ENCODE assay signal across 8 mouse cellular contexts in the genomic region with DNA sequence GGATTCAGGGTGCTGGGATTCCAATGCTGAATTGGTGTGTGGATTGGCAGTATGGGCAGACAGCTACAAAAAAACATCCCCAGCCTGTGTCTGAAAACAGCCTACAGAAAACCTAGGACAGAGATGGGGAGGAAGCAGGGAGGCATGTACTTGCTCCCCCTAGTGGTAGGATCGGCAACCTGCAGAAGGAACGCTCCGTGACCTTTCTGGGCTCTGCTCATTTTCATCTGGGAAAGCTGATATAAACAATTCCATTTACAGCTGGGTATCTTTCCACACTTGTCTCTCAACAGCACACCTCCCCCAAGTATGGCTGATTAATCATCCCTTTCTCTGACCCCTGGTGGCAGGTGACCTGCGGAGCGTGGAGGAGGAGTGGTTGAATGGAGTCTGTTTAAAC. TPM values are rescaled to one million over a fixed set of nuclear protein-coding genes. Genes with fewer than 3 reads are reported as not detected.
DNase-seq lines count a peak whose midpoint lies in the region; ATAC-seq and TF ChIP-seq lines count a peak whose summit lies in the region.
"Had no signal": no experiment of that assay in that cellular context is flagged by ENCODE, and none has a peak within 500 bp of the region (broad histone marks: within the 10 kb centered on the region; RNA-seq: fewer than 3 reads in every experiment).

No protein-coding gene starts in this region.

- peaks cover 0 to 5% of the 10 kb centered on the region in 2 experiments; a peak in 3 of 4 replicates for H3K27me3 ChIP-seq in MEL (ENCODE audit: control insufficient read depth in 1 of 2, insufficient read depth in 2 of 2, low read length in 2 of 2)
- H3K27me3 ChIP-seq: midbrain, embryonic 12.5 days had no signal

- H3K79me2 ChIP-seq in MEL (ENCODE audit: control insufficient read depth, insufficient read depth, low read length, poor library complexity): no peaks in the 10 kb centered on the region

- H3K4me1 ChIP-seq in MEL (ENCODE audit: control insufficient read depth in 1 of 2, insufficient read depth in 2 of 2, low read length in 2 of 2): peaks cover 2 to 12% of the 10 kb centered on the region in 2 experiments; a peak in 2 of 4 replicates
- H3K4me1 ChIP-seq in bone marrow, adult 2 months (ENCODE audit: control insufficient read depth, insufficient read depth, low read length): peaks cover 2% of the 10 kb centered on the region; the same call in 1 of the 2 replicates
- H3K4me1 ChIP-seq: midbrain, embryonic 12.5 days had no signal

- TF ChIP-seq CTCF in MEL (IDR thresholded peaks at IDR 0.05 in 2 of 3, conservative IDR thresholded peaks at IDR 0.05 in 1 of 3; ENCODE audit: control insufficient read depth in 1 of 3, insufficient read depth in 1 of 3, low read depth in 2 of 3, low read length in 3 of 3, poor library complexity in 1 of 3, severe bottlenecking in 1 of 3): peak; percentile 97 to 100 (median 99)
- peak; percentile 98 for TF ChIP-seq CTCF in bone marrow, adult 2 months (IDR thresholded peaks at IDR 0.05; ENCODE audit: control insufficient read depth, insufficient read depth, low read length)

- no peak for TF ChIP-seq EP300 in MEL (IDR thresholded peaks at IDR 0.05; ENCODE audit: low read depth in 1 of 2, low read length in 2 of 2)

- no peak overlapping the region for H3K27ac ChIP-seq in MEL (ENCODE audit: control insufficient read depth, low read depth, low read length)
- H3K27ac ChIP-seq in bone marrow, adult 2 months (ENCODE audit: control insufficient read depth, insufficient read depth, low read depth, low read length, poor library complexity): no peak overlapping the region
- H3K27ac ChIP-seq: midbrain, embryonic 12.5 days had no signal

- ATAC-seq in erythroid progenitor cell, adult 5-6 weeks (replicated peaks; ENCODE audit: low FRiP score, poor library complexity, severe bottlenecking): peak; percentile 90

- peak overlapping the region; percentile 1 to 49; a peak in 3 of 4 replicates for H3K4me3 ChIP-seq in MEL (ENCODE audit: control insufficient read depth in 1 of 2, insufficient read depth in 1 of 2, low read depth in 2 of 2, low read length in 2 of 2)
- no peak overlapping the region for H3K4me3 ChIP-seq in bone marrow, adult 2 months (replicated peaks; ENCODE audit: control insufficient read depth, low read depth, low read length)
- H3K4me3 ChIP-seq: midbrain, embryonic 12.5 days had no signal

- WGBS in bone marrow, adult 2 months: 27% methylated on average over 5 of the region's 5 CpGs

- peak; percentile 87 for DNase-seq in MEL (ENCODE audit: low read depth, low spot score)
- peak; percentile 76 to 80 for DNase-seq in heart, postnatal 14 days
- DNase-seq in layer of hippocampus, adult 9-11 months: peak; percentile 43
- peak; percentile 87 for DNase-seq in lung, postnatal 10 days
- DNase-seq in right cerebral cortex, postnatal 4 days: peak; percentile 36

- intact Hi-C loops in heart, postnatal 14 days (cut with DNase I): loop anchor here (1.0 to 10.0 kb wide), 3 partner anchors 25 to 271 kb away; no protein-coding TSS in a partner anchor

- no peak for TF ChIP-seq POLR2A in MEL (IDR thresholded peaks at IDR 0.05; ENCODE audit: control insufficient read depth in 1 of 2, insufficient read depth in 1 of 2, low read depth in 1 of 2, low read length in 2 of 2, poor library complexity in 1 of 2)
- no peak for TF ChIP-seq POLR2A in bone marrow, adult 2 months (IDR thresholded peaks at IDR 0.05; ENCODE audit: borderline replicate concordance, control insufficient read depth, low read depth, low read length)

- peaks cover 0 to 6% of the 10 kb centered on the region in 2 experiments; a peak in 1 of 4 replicates for H3K36me3 ChIP-seq in MEL (ENCODE audit: control insufficient read depth in 1 of 2, insufficient read depth in 2 of 2, low read length in 2 of 2)
- H3K36me3 ChIP-seq: midbrain, embryonic 12.5 days had no signal

- no peaks in the 10 kb centered on the region for H3K9me3 ChIP-seq in MEL (replicated peaks; ENCODE audit: insufficient read depth, low read length)
- H3K9me3 ChIP-seq: midbrain, embryonic 12.5 days had no signal

- H3K9ac ChIP-seq in MEL (ENCODE audit: control insufficient read depth, low read depth, low read length, poor library complexity, severe bottlenecking): peak overlapping the region; percentile 54
- H3K9ac ChIP-seq: midbrain, embryonic 12.5 days had no signal

- peak; percentile 89 for TF ChIP-seq RAD21 in MEL (IDR thresholded peaks at IDR 0.05; ENCODE audit: low read depth, low read length)

TF ChIP-seq in MEL, 35 proteins besides CTCF, POLR2A, EP300 and RAD21:
- TF ChIP-seq POLR2AphosphoS5 (IDR thresholded peaks at IDR 0.05; ENCODE audit: borderline replicate concordance, low read depth, low read length): no peak
- no peak for TF ChIP-seq NRF1 (IDR thresholded peaks at IDR 0.05; ENCODE audit: insufficient read depth, low read depth, low read length, poor library complexity, severe bottlenecking)
- TF ChIP-seq MXI1 (IDR thresholded peaks at IDR 0.05; ENCODE audit: low read depth, low read length): no peak
- peak; percentile 27; the same call in 1 of the 2 replicates for TF ChIP-seq ZNF384 (IDR thresholded peaks at IDR 0.05; ENCODE audit: low read depth, low read length)
- TF ChIP-seq ZC3H11A (IDR thresholded peaks at IDR 0.05; ENCODE audit: low read depth, low read length): peak; percentile 83
- TF ChIP-seq MAZ (IDR thresholded peaks at IDR 0.05; ENCODE audit: low read depth, low read length): peak; percentile 40; the same call in 1 of the 2 replicates
- peak; percentile 98 for TF ChIP-seq SMC3 (IDR thresholded peaks at IDR 0.05; ENCODE audit: low read depth, low read length)
- TF ChIP-seq MEF2A (IDR thresholded peaks at IDR 0.05; ENCODE audit: extremely low read depth, insufficient replicate concordance, low read depth, low read length, poor library complexity, severe bottlenecking): no peak
- TF ChIP-seq UBTF (IDR thresholded peaks at IDR 0.05; ENCODE audit: borderline replicate concordance, insufficient read depth, low read depth, low read length): no peak
TF ChIP-seq in MEL: peak in this region for 4.

RNA-seq across cellular contexts. Expression of a gene that starts 26.2 kb away (rescaled TPM):
- 0.49 and 1.1 TPM in 2 replicates for total RNA-seq in MEL (2012; rRNA removed)
- 1 to 10 TPM in 1 of 2 experiments, not detected in 1; 1.1 TPM for polyA plus RNA-seq in MEL (2012; ENCODE audit: insufficient read depth in 1 of 2, insufficient read length in 2 of 2, low read depth in 1 of 2, low replicate concordance in 2 of 2, missing spikeins in 1 of 2)
- polyA plus RNA-seq in bone marrow, adult 2 months (2011; ENCODE audit: insufficient read depth, insufficient read length, low replicate concordance, missing spikeins): 5.2 and 7.0 TPM in 2 replicates
- 6.5 and 12.6 TPM in 2 replicates for total RNA-seq in erythroid progenitor cell, adult 5-6 weeks (2015; ENCODE audit: low replicate concordance)
- 5.9 and 6.8 TPM in 2 replicates for total RNA-seq in erythroid progenitor cell, adult 5-6 weeks (2017; ENCODE audit: low replicate concordance)
- total RNA-seq in heart, postnatal 14 days (2021): 1 to 10 TPM; 6.9 to 7.0 TPM

RNA-seq across cellular contexts. Expression of a gene that starts 26.3 kb away (rescaled TPM):
- 2.9 and 3.7 TPM in 2 replicates for total RNA-seq in MEL (2012; rRNA removed)
- polyA plus RNA-seq in MEL (2012; ENCODE audit: insufficient read depth in 1 of 2, insufficient read length in 2 of 2, low read depth in 1 of 2, low replicate concordance in 2 of 2, missing spikeins in 1 of 2): 1 to 10 TPM in 1 of 2 experiments, not detected in 1; 3.6 TPM
- 28.7 and 39.5 TPM in 2 replicates for polyA plus RNA-seq in bone marrow, adult 2 months (2011; ENCODE audit: insufficient read depth, insufficient read length, low replicate concordance, missing spikeins)
- 16.8 and 27.4 TPM in 2 replicates for total RNA-seq in erythroid progenitor cell, adult 5-6 weeks (2015; ENCODE audit: low replicate concordance)
- total RNA-seq in erythroid progenitor cell, adult 5-6 weeks (2017; ENCODE audit: low replicate concordance): 17.1 and 20.9 TPM in 2 replicates
- 1 to 10 TPM; 3.8 to 4.8 TPM for total RNA-seq in heart, postnatal 14 days (2021)

RNA-seq across cellular contexts. Expression of a gene that starts 48.9 kb away (rescaled TPM):
- not detected in 2 replicates for total RNA-seq in MEL (2012; rRNA removed)
- polyA plus RNA-seq in MEL (2012; ENCODE audit: insufficient read depth in 1 of 2, insufficient read length in 2 of 2, low read depth in 1 of 2, low replicate concordance in 2 of 2, missing spikeins in 1 of 2): not detected
- polyA plus RNA-seq in bone marrow, adult 2 months (2011; ENCODE audit: insufficient read depth, insufficient read length, low replicate concordance, missing spikeins): 5.9 and 21.1 TPM in 2 replicates
- total RNA-seq in erythroid progenitor cell, adult 5-6 weeks (2015; ENCODE audit: low replicate concordance): 4.3 and 10.9 TPM in 2 replicates
- 2.7 and 9.5 TPM in 2 replicates for total RNA-seq in erythroid progenitor cell, adult 5-6 weeks (2017; ENCODE audit: low replicate concordance)
- total RNA-seq in heart, postnatal 14 days (2021): not detected

RNA-seq across cellular contexts. Expression of a gene that starts 54.2 kb away (rescaled TPM):
- total RNA-seq in MEL (2012; rRNA removed): 187 TPM in 2 replicates
- 100 to 1,000 TPM in 1 of 2 experiments, not detected in 1; 144 TPM for polyA plus RNA-seq in MEL (2012; ENCODE audit: insufficient read depth in 1 of 2, insufficient read length in 2 of 2, low read depth in 1 of 2, low replicate concordance in 2 of 2, missing spikeins in 1 of 2)
- 22.8 and 28.3 TPM in 2 replicates for polyA plus RNA-seq in bone marrow, adult 2 months (2011; ENCODE audit: insufficient read depth, insufficient read length, low replicate concordance, missing spikeins)
- total RNA-seq in erythroid progenitor cell, adult 5-6 weeks (2015; ENCODE audit: low replicate concordance): 12.6 and 15.9 TPM in 2 replicates
- 10.7 and 21.6 TPM in 2 replicates for total RNA-seq in erythroid progenitor cell, adult 5-6 weeks (2017; ENCODE audit: low replicate concordance)
- 10 to 100 TPM; 47.1 to 49.9 TPM for total RNA-seq in heart, postnatal 14 days (2021)

RNA-seq across cellular contexts. Expression of a gene that starts 57.3 kb away (rescaled TPM):
- total RNA-seq in MEL (2012; rRNA removed): 68.7 and 71.9 TPM in 2 replicates
- 10 to 100 TPM; 46.5 to 52.5 TPM for polyA plus RNA-seq in MEL (2012; ENCODE audit: insufficient read depth in 1 of 2, insufficient read length in 2 of 2, low read depth in 1 of 2, low replicate concordance in 2 of 2, missing spikeins in 1 of 2)
- polyA plus RNA-seq in bone marrow, adult 2 months (2011; ENCODE audit: insufficient read depth, insufficient read length, low replicate concordance, missing spikeins): 4.7 and 9.0 TPM in 2 replicates
- 2.9 and 5.0 TPM in 2 replicates for total RNA-seq in erythroid progenitor cell, adult 5-6 weeks (2015; ENCODE audit: low replicate concordance)
- 4.3 and 6.5 TPM in 2 replicates for total RNA-seq in erythroid progenitor cell, adult 5-6 weeks (2017; ENCODE audit: low replicate concordance)
- total RNA-seq in heart, postnatal 14 days (2021): 1 to 10 TPM; 9.2 to 9.7 TPM

Comparison
In these comparisons a context has a peak if more than half of its experiments do, and no peak if none do; other contexts are left out.
1. DNase-seq: peak in every context shown above with its lines; median percentile 87 in MEL; 87 in lung, postnatal 10 days; 78 in heart, postnatal 14 days; 43 in layer of hippocampus, adult 9-11 months; 36 in right cerebral cortex, postnatal 4 days.